Mouse (Mus musculus): ENCODE data around the gene Gm21800. TPM values are rescaled to one million over a fixed set of nuclear protein-coding genes. Genes with fewer than 3 reads are reported as not detected.
"Not testable (repeated sequence)": the region's sequence is repeated elsewhere in the genome, so short reads cannot be mapped to it uniquely, and the experiment has no call there.

The Gm21800 gene
- polyA plus RNA-seq (2012; rRNA removed), result not detected in 2 replicates
- not detected in 2 replicates for polyA plus RNA-seq (2014; fragmentation: Nextera tagmentation; extraction: Ambion mirVana)

DNA sequence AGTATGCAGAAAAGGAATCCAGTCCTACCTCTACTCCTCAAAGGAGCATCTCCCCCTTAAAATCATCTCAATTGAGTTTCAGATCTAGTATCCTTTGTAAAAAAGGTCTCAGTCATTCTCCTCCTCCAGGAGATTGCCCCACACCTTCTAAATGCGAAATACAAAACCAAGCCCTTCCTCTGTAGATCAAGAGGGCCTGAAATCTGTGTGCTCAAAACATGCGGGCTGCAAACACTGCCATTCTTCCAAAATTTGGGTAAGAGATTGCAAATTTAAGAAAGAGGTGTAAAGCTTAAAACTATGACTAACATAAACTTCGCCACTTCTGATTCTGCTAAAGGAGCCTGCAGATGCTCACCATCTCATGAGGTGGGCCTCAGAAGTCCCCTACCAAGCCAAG, at the start of gene Gm21800:
Gene Gm21800 (plus strand): TSS at position 301 of the 400 bp plus-strand sequence.
- not testable (repeated sequence) for H3K4me2 ChIP-seq (replicated peaks; ENCODE audit: low read depth, low read length, severe bottlenecking); H3K4me3 ChIP-seq (replicated peaks; ENCODE audit: low read length); ATAC-seq (ENCODE audit: low FRiP score, low read depth); H3K27ac ChIP-seq (replicated peaks; ENCODE audit: low read depth, low read length); DNase-seq (ENCODE audit: low spot score); H3K27me3 ChIP-seq (ENCODE audit: control insufficient read depth, insufficient read depth, low read length); H3K4me1 ChIP-seq (ENCODE audit: control insufficient read depth, insufficient read depth, low read length); H3K9ac ChIP-seq (ENCODE audit: low read depth, low read length, severe bottlenecking); H3K36me3 ChIP-seq (ENCODE audit: control insufficient read depth, insufficient read depth, low read length); H3K9me3 ChIP-seq (ENCODE audit: control insufficient read depth, low read length)
- whole genome bisulfite sequencing, result 44% methylated on average over 1 of the region's 3 CpGs

Measured in limb, embryonic 14.5 days (tissue).